Mouse (Mus musculus) left cerebral cortex, postnatal 10 days (tissue): ENCODE measurements around the gene Foxred2. TPM values are rescaled to one million over a fixed set of nuclear protein-coding genes. Genes with fewer than 3 reads are reported as not detected.

Source experiments
- DNase-seq, 2 experiments: peaks; one replicate each; pipeline ENCODE4 v3.0.0; 2021 to 2022; ENCODE audit warnings: low spot score in 2 of 2, mixed read lengths in 1 of 2; ENCODE audit errors: extremely low spot score in 1 of 2
- intact Hi-C: fragments of 180-260 bp; cut with DNase I; formaldehyde crosslinking; loops from one replicate; pipeline ENCODE4 v1.15.1; 2025
- total RNA-seq, 2 experiments: library from RNA; stranded (reverse); gene quantifications; 2 replicates each; pipeline ENCODE4 v1.2.3; 2021

The Foxred2 gene
- total RNA-seq, 2 experiments from 2014 or later, result 13.8 to 14.8 TPM

DNA sequence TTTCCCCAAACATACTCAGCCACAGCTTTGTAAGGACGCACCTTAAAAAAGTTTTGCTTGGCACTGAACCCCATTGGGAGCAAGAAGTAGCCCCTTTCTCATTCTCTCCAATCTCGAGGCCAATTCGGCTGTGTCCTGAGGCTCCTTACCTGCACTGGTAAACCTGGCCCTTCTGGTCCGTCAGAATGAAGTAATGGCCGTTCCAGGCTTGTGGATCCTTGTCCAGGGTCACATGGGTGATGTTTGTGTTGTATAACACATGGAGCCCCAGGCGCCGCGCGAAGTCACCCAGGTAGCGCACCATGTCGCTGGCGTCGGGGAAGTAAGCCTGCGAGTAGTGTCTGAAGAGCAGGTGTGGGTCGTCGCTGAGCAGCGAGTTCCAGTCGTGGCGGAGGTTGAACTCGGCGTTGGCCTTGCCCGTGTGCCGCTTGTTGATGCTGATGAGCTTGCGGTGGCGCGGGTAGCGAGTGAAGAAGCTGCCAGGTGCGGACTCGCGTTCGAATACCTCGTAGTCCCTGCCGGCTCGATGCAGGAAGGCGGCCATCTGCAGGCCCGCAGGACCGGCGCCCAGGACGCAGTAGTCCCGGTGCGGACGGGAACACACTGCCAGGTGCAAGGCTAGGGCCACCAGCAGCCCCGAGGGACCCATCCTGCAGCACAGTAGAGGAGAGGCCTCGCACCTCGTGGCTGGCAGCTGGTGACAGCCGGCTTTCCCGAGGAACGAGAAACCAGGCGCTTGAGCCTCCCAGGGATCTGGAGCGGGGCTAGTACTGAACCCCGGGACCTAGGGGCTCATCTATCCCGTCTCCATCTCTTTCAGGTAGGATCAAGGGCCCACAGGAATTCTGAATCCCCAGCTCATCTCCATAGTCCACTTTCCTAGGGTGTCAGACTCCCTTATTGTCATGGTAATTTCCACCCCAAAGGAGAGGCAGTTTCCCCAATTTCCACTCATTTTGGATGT is 800 bp downstream of the Foxred2 start:
- intact Hi-C loops, result no loop called here
- DNase-seq, result peak in 1 of 2 experiments; percentile 50

DNA sequence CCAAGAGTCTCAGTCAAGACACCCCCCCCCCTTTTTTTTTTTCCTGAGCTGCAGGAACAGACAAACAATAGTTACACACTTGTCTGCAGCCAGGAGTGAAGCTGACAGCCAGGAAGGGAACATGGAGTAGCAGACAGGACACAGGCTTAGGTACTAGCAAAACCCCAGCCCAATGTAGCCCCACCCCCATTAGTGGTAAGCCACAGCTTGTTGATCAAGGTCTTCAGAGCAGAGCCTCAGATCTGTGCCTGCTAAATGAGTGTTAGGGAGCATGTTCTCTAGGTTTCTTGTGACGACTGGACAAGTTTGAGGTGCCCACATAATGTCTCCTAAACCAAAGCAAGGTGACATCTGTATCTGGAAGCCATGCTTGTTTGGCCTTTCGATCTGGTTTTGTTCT is 2.2 kb downstream of the Foxred2 start:
- DNase-seq, result no peak
- intact Hi-C loops, result no loop called here

DNA sequence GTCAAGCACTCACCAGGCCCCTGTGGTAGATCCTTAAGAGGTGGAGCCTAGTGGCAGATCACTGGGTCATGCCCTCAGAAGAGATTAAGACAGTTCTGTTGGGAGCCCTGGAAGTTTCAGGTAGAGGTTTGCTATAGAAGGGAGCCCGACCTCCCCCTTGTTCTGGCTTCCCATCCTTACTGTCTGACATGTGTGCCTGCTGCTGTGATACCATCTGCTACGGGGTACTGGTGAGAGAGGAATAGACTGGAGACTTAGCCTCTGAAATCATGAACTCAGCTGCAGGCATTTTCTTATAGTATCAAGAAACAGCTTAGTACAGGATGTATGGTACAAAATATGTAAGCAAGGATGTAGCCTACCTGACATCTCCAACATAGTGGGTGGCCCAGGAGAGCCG is 3.6 kb downstream of the Foxred2 start:
- intact Hi-C loops, result no loop called here
- DNase-seq, result no peak

DNA sequence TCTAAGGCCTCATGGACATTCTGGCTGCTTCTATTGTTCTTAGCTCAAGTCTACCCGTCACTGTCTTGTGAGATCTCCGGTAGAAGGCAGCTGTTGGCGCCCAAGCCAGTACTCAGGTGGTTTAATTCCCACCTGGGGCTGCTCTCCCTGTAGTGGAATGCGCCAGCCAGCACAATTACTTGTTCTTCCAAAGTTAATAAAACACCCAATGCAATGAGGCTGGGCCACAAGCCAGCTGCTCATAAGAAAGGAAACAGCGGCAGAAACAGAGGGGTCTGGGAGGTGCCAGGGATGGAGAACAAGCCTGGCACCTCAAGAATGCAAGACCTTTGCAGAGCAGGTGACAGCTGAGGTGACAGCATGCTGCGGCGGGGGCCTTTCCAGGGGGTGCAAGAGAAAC is 7.5 kb downstream of the Foxred2 start:
- intact Hi-C loops, result no loop called here
- no peak for DNase-seq

DNA sequence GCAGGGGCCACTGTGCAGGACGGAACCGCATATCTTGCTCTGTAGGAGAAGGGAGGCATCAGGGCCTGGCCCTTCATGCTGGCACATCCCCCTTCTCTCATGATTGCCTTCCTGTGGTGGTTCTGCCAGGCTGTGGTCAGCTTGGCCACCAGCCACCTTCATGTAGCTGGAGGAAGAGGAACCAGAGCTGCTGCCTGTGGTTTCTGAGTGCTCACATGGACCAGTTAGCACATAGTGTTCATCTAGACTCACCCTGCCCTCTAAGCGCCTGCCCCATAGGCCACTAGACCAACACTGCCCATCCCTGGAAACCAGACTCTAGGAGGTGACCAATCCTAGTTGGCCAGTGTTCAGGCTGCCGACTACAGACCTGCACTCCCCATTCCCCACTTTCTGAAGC is 10.8 kb downstream of the Foxred2 start:
- intact Hi-C loops, result no loop called here
- peak in 1 of 2 experiments; percentile 58 for DNase-seq

DNA sequence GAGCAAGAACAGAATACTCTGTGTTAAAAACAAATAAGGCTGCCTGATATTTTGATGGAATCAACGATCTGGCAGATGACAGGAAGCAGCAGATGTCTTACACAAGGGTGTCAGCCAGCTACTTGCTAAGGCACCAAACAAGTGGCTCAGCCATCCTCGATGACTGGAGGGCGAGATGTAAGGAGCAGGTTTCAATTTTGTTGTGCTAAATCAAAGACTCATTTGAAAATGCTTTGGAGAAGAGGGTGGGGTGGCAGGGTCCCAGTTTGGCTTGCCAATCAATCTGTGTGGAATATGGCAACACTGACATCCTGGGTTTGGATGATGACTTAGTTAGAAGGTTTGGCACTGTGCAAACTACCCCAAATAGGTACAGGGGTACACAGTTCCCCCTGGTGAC is 15.0 kb downstream of the Foxred2 start:
- DNase-seq, result no peak
- intact Hi-C loops, result no loop called here

DNA sequence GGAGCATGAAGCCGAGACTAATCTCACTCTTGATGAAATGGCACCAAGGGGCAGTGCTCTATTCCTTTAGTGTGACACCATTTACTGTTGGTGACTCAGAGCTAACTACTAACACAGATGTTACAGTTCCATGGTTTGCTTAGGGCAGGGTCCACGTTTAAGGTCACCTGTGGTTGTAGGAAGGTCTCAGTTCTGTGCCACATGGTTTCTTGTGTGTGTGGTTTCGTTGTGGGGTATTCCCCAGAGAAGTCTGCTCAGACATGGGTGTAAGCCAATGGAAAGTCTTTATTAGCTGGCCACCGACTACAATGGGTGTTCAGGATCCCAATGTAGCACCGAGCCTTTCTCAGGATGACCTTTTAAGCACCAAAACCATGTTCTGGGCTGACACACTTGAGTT is 18.0 kb downstream of the Foxred2 start:
- intact Hi-C loops, result no loop called here
- DNase-seq, result no peak

DNA sequence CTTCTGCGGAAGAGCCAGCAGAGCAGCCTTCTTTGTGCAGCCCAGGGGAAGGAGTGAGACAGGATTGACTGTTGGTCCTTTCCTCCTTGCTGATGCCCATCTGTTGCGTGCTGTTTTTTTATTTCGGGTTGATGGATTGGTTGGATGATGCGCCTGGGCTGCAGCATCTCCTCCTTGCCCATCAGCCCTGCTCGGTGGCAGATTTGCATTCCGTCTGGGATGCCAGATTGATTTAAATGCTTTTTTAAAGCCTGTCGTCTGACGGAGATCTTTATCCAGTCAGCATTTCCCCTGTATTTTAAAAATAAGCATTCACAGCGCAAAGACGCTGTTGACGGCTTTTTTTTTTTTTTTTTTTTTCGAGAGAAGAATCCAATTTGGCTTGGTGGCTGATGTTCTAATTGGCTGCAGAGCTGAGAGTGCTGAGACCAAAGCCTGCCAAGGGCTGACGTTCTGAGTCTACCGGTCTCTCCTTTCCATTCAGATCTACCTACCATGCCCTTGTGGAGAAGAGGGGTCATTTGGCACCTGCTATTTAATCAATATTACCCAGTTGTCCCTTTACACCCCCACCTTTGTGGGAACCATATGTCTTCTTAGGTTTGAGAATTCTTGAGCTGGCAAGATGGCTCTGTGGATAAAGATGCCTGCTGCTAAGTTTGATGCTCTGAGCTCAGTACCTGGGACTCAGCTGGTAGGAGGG is 20.7 kb downstream of the Foxred2 start:
- intact Hi-C loops, result no loop called here
- peak in 1 of 2 experiments; percentile 73 for DNase-seq

DNA sequence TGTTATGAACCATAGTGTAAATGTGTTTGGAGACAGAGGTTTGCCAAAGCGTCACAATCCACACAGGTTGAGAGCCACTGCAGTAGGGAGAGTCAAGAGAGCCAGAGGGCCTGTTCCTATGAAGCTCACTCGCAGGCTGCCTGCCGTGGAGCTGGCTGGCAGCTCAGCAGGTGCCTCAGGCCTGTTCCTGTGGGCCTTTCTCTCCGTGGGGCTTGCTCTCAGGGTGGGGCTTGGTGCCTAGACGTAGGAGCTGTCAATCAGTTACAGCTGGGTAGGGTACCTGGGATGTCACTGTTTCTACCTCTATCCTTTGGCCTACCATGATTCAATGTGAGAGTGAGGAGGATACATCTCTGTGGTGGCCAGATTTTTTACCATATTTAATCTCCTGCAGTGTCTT is 21.6 kb downstream of the Foxred2 start:
- intact Hi-C loops, result no loop called here
- DNase-seq, result no peak

DNA sequence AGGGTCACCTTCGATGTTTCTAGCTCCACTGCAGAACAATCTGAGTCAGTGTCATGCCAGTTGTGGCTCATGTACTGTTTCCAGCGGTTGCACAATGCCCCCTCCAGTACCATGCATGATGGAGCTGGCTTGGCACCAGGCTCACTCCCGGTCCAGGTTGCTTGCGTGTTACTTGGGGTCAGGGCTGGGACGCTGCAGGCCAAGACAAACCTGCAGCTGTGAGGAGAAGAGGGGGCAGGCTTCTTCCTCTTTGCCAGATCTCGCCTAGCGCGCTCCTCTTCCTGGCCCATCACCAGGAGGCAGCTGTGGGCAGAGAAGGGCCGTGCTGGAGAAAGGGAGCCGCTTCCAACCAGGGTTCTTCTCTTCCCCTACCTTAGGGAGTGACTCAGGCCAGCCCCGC is 22.2 kb downstream of the Foxred2 start:
- DNase-seq, result no peak

DNA sequence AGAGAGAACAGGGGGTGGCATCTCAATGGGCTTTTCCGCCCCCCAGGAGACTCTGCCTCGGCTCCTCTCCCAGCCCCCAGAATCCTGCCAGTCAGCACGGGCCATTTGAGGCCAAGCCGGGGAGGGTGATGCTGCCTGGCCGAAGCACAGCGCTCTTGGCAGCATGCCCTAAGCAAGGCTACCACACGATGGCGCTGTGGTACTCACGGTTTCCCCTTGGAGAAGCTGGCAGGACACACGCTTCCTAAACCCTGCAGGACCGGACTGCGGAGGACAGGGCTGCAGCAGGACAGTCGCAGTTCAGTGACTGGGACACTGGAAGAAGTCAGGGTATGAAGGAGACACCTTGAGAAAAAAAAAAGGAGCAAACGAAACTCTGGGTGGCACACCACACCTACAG is 22.8 kb downstream of the Foxred2 start:
- DNase-seq, result peak; percentile 96
- intact Hi-C loops, result no loop called here

More for the DNA sequence above, 22.2 kb downstream of the Foxred2 start:
- intact Hi-C loops, result no loop called here

DNA sequence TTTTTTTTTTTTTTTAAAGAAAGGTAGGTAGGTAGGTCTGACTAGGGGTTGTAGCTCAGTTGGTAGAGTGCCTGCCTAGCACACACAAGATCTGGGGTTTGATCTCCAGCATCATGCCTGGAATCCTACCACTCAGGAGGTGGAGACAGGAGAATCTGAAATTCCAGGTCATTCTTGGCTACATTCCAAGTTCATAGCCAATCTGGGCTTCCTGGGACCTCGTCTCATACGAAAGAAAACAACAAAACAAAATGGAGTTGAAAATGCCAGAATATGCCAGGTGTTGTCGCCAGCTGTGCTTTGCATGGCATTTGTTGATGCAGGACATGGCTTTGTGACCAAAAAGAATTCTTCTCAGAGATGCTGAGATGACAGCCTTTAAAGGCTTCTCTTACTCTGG is 23.3 kb downstream of the Foxred2 start:
- DNase-seq, result no peak
- intact Hi-C loops, result no loop called here

DNA sequence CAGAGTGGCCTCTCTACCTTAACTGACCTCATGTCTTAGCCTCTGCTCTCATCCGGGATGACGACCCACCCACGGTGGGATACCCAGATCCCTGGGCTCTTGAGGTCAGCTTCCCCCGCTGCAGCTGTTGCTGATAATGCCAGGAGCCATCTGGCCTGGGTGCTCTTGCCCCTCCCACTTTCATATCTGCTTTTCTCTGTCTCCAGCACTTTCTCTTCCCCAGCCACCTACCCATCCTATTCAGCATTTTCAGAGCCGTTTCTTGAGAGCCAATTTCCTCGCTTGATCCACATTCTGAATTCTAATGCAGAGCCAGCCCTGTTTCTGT is 24.9 kb downstream of the Foxred2 start:
- DNase-seq, result no peak
- intact Hi-C loops, result no loop called here

DNA sequence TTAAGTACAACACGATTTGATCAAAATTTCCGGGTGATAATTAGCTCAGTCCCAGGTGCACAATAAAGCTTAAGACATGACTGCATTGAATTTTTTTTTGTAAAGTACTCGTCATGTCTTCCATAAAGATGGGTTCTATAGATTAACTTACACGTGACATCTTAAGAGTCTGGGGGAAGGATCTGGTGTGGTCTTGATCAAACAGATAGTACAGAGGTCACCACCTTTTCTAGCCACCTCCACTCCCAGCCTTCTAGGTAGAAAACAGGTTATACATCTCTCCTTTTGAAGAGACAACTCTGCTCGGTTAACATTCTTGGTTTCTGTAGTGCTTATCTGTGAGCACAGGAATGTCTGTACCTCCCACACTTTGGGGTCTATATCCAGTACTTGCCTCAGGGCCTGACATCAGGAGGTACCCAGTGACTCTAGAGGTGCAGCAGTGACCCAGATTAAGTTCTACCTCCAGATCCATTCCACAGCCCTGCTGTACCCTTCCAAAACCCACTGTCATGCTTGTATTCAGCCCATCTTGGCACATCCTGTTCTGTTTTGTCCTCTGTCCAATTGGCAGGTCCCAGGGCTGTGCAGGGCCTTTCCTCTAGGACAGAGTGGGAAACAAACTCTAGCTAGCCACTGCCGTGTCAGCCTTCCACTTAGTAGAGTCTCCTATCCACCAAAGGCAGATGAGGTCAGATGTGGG is 25.4 kb downstream of the Foxred2 start:
- intact Hi-C loops, result no loop called here
- no peak for DNase-seq

DNA sequence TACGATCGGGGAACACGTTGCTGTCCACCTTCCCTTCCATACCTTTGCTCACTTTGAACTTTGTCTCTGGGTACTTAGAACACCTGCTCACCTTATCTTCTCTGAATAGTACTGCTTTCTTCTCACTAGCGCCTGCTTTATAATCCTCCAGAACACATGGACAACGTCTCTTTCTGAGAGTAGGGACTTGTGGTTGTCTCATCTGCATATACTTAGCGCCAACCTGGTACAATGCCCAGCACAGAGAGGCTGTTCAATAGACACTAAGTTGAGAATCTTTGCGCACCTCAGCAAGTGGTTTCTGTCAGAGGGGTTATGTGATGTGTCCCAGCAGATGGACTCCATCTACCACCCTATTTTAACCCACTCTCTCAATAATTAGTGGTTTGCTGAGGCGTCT is 26.7 kb downstream of the Foxred2 start:
- no peak for DNase-seq
- intact Hi-C loops, result no loop called here

DNA sequence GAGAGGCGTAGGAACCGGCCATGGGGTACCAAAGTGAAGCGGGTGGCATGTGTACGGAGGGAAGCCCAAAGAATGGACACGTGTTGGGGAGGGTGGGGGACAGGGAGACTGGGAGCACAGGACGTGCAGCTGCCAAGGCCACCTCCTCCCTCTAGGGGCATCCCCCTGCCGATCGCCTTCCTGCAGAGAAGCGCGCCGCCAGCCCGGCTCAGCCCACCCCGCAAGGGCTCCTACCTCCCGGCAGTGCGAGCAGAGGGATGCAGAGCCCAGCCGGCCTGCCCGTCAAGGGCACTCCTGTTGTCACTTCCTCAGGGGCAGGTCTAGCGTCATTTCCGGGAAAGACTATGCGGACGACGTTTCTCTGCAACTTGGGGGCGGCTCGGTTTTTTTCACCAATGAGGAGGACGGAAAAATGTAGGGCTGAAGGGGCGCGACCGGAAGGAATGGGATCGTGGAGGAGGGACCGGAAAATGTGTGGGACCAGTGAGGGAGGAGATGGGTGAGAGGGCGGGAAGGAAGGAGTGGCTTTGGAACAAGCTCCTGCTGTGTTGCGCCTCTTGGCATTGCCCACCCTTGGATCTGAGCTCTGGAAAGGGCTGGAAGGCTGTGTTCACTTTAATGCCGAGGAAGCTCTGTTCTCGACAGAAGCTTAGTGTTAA is 27.7 kb downstream of the Foxred2 start, which contains the start of gene Txn2:
Txn2 (minus strand) TSS at position 334 of the 659 bp plus-strand sequence.
- intact Hi-C loops, result no loop called here
- peak; percentile 97 to 99 for DNase-seq

DNA sequence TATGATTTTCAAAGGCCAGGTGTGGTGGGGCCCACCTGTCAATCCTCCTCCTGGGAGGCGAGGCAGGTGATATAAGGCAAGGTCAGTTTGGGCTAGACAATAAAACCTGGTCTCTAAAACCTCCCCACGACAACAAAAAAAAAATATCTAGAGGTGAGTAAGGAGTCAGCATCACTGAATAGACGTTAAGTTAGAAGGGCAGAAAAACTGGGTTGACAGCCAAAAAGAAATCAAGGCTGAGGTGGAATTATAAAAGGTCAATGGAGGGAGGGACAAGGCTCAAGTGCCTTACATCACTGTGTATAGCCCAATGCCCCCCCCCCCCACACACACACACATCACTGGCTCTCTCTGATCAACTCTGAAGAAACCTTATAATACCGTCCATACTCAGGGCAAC is 28.4 kb downstream of the Foxred2 start:
- intact Hi-C loops, result no loop called here
- no peak for DNase-seq

DNA sequence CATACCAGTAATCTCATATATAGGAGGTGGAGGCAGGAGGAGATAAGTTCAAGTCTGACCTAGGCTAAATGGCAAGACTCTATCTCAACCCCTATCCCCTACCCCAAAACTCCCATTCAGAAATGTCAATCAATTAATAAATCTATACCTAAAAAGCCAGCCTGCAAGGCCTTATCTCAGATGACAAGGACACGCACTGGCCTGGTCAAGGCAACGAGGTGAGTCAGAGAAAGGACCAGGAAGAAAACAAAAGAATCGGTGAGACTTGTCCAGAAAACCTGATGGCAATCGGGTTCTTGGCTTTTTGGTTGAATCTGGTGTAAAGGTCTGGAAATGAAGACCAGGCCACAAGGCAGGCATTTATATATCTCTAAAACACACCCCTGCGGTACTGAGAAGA is 29.6 kb downstream of the Foxred2 start:
- DNase-seq, result no peak
- intact Hi-C loops, result no loop called here

DNA sequence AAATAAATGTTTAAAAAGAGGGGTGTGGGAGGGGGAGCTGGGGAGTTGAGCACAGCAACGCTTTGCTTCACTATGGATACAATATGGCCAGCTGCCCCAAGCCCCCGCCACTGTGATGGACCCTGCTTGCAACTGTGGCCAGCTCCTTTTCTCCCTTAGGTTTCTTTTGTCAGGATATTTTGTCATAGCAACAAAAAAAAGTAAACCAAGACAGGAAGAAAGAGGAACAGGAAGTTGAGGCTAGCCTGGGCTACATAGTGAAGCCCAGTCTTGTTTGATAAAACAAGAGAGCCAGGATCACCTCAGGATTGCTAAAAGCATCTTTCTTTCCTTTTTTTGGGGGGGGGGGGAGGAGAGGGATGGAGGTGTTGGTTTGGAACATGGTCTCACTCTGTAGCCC is 31.3 kb downstream of the Foxred2 start:
- intact Hi-C loops, result no loop called here
- no peak for DNase-seq
